Mouse (Mus musculus) heart, postnatal 25 days (tissue): ENCODE data around the gene Ube2e3. TPM values are rescaled to one million over a fixed set of nuclear protein-coding genes. Genes with fewer than 3 reads are reported as not detected.

Experiments
- DNase-seq: peaks from one replicate; pipeline ENCODE4 v3.0.0; 2022; ENCODE audit warnings: low spot score
- intact Hi-C: fragments of 180-260 bp; cut with DNase I; formaldehyde crosslinking; loops from one replicate; pipeline ENCODE4 v1.15.1; 2025
- total RNA-seq, 2 experiments: library from RNA; stranded (reverse); gene quantifications; 2 replicates each; pipeline ENCODE4 v1.2.3; 2021

The Ube2e3 gene
- total RNA-seq, 2 experiments from 2014 or later = 49.0 to 49.3 TPM

GRCm38 (mm10) chr2:78876002-78876401, 8.1 kb downstream of the Ube2e3 start:
- DNase-seq = no peak
- intact Hi-C loops = no loop called here

GRCm38 (mm10) chr2:78882068-78882467, 14.1 kb downstream of the Ube2e3 start:
- no peak for DNase-seq
- intact Hi-C loops = no loop called here

DNA sequence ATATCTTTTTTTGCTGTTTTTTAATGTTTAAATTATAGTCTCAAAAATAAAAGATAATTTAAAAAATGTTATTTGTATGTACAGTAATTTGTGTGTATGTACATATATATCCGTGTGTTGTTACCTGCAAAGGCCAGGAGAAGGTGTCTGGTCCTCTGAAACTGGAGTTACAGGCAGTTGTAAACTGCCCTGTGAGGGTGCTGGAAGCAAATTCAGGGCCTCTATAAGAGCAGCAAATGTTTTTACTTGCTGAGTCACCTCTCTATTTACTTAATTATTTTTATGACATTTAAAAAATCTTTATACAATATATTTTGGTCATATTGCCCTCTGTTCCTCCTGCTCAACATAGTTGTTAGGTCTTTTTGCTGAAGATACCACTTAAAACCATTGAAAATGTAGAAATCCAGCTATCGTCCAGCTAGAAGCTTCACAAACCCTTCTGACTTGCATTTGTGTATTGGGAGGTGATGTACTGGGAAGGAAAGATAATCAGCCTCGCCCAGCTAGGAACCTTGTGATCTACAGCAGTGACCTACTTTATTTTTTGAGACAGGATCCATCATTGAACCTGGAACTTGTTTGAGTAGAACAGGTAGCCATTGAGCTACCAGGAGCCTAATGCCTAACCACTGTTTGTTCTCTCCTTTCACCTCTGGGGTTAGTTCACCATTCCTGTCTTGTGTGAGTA, 15.0 kb downstream of the Ube2e3 start:
- DNase-seq = no peak
- intact Hi-C loops = no loop called here

DNA sequence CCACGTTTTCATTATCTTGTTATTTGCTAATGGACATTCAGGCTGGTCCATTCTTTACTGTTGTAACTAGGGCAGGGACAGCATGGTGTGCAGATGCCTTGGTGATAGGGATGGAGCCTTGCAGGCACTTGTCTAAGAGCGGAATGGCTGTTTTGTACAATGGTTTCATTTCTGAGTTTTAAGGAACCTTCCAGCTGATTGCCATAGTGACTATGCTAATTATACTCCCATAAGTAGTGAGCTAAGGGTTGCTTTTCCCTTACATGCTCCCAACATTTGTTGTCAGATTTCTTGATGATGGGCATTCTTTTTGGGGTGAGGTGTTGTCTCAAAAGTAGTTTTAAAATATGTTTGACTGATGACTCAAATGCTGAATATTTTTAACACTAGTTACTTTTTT, 18.5 kb downstream of the Ube2e3 start:
- DNase-seq = no peak
- intact Hi-C loops = no loop called here

DNA sequence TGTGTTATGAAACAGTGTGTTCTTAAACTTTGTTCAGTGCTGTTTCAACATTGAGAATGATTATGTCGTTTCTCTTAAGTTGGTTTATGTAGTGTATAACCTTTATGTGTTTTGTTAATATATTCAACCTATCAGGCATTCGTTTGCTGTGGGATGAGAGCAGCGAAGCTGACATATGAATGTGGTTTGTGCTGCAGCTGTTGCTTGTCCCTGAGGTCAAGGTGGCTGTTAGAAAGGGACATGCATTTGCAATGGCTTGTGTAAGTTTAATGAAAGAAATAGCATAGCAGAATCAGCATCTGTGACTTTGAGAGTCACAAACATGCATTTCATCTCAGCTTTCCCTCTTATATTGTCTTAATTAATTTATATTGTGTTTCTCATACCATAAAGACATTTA, 20.3 kb downstream of the Ube2e3 start:
- intact Hi-C loops = no loop called here
- no peak for DNase-seq

- intact Hi-C loops = no loop called here
- no peak for DNase-seq
These were observed 27.3 kb downstream of the Ube2e3 start for GRCm38 (mm10) chr2:78895216-78895615.

DNA sequence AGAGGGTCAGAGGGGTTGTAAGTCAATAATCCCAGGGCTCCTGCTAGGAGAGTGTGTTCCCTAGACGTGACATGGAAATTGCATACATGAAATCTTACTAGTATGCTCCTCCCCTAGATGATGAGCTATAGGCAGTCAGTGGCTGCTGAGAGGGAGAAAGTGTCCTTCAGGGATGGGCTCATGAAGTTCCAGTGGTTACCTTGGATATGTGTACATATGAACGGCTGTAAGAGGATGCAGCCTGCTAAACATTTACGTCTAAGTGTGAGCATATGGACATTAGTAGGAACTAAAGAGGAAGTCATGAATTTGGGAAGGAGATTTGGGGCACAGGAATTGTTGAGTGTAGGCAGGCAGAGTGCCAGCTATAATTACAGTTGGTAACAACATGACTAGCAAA, 38.0 kb downstream of the Ube2e3 start:
- DNase-seq = no peak
- intact Hi-C loops = no loop called here

GRCm38 (mm10) chr2:78911516-78911915, 43.6 kb downstream of the Ube2e3 start:
- intact Hi-C loops = loop anchor here (10.0 kb wide), 1 partner anchor 177 kb away; no protein-coding TSS in a partner anchor
- DNase-seq = no peak

DNA sequence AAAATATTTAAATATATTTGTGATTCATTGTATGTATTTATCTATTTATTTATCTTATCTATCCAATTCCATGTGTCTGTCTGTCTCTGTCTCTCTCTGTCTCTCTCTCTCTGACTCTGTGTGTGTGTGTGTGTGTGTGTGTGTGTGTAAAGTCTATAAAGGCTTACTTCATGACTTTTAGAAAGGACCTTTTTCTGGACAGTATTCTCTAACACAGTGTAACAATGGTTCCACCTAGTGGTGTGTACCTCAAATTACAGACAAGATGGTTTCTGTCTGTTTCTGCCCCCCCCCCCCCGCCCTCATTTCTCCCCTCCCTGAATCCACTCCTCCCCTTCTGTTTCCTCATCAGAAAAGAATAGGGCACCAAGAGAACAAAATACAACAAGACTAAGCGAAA, 46.9 kb downstream of the Ube2e3 start:
- intact Hi-C loops = loop anchor here (2.0 to 10.0 kb wide), 3 partner anchors 44 to 866 kb away; no protein-coding TSS in a partner anchor
- DNase-seq = no peak

DNA sequence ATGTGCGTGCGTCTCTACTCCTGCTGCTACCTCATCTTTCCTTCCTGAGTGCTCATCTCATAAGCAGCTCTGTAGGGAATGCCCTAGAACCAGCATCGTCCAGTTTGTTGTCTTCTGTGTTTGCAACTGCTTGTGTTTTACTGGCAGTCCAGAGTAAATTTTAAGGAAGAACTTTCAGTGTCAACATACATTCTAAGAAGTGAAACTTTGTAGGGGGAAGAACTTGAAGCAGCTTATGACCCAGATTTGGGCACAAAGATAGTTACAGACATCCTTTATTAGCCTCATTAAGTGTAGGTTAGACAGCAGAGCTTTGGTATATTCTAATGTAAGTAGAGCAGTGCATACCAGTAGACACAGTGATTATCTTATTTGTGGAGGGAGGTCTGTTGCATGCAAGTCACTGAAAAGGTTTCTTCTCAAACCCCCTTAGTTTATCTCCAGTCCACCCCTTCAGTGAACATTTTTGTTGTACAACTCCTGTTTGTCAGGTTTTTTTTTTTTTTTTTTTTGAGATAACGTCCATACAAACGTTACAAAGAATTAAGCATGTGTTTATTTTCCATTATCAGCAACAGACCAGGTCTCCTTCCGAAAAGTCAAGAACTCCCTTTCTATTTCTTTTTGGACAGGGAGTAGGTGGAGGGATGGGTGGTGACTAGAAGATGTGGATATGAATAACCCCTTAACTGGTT, 55.2 kb downstream of the Ube2e3 start:
- no peak for DNase-seq
- intact Hi-C loops = no loop called here

- no peak for DNase-seq
- intact Hi-C loops = no loop called here
These were observed 57.9 kb downstream of the Ube2e3 start for GRCm38 (mm10) chr2:78925807-78926206.

DNA sequence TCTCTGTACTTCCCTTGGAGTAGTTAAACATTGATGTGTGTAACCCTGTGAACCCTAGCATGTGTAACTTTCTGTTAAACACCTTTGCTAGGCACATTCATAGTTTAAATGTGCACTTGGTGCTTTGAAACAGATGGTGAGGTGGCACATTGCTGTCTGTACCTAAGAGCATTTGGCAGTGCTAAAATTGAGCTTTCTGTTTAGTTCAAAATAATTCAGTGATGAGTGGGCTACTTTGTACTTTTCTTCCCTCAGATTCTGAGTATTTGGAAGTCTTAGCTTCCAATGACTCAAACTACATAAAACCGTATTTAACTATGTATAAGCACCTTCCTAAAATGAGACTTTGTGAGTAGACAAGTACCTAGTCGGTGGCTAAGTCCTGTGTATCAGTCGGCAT, 59.7 kb downstream of the Ube2e3 start:
- no peak for DNase-seq
- intact Hi-C loops = no loop called here

- intact Hi-C loops = no loop called here
- DNase-seq = no peak
These were observed 60.2 kb downstream of the Ube2e3 start for GRCm38 (mm10) chr2:78928080-78928479.

GRCm38 (mm10) chr2:78931358-78931757, 63.4 kb downstream of the Ube2e3 start:
- DNase-seq = no peak
- intact Hi-C loops = no loop called here

GRCm38 (mm10) chr2:78959451-78959850, 91.5 kb downstream of the Ube2e3 start:
- DNase-seq = no peak
- intact Hi-C loops = loop anchor here (2.0 to 10.0 kb wide), 3 partner anchors 305 to 815 kb away; no protein-coding TSS in a partner anchor

GRCm38 (mm10) chr2:78960288-78960687, 92.4 kb downstream of the Ube2e3 start:
- DNase-seq = no peak
- intact Hi-C loops = no loop called here

GRCm38 (mm10) chr2:78961023-78961422, 93.1 kb downstream of the Ube2e3 start:
- DNase-seq = no peak
- intact Hi-C loops = no loop called here

- intact Hi-C loops = no loop called here
- DNase-seq = no peak
These were observed 93.7 kb downstream of the Ube2e3 start for GRCm38 (mm10) chr2:78961580-78961979.

GRCm38 (mm10) chr2:78964995-78965394, 97.1 kb downstream of the Ube2e3 start:
- no peak for DNase-seq
- intact Hi-C loops = no loop called here

- no peak for DNase-seq
- intact Hi-C loops = no loop called here
These were observed 97.5 kb downstream of the Ube2e3 start for GRCm38 (mm10) chr2:78965396-78965795.

- no peak for DNase-seq
- intact Hi-C loops = no loop called here
These were observed 102.2 kb downstream of the Ube2e3 start for GRCm38 (mm10) chr2:78970088-78970487.
